Mouse (Mus musculus) intestine, embryonic 14.5 days (tissue): ENCODE measurements at regions not wholly inside any gene's neighbourhood (a gene's known extent, or its start where the extent isn't known, plus 50 kb on each side); places are given as distances from the start of the nearest gene placed in this dataset.

ENCODE experiments used
- ATAC-seq: fragments of 200-750 bp; cut with Nextera tagmentation; replicated peaks from 2 replicates; pipeline ENCODE4 v1.8.0; 2017; ENCODE audit warnings: low read depth, moderate number of reproducible peaks, moderate TSS enrichment, moderate library complexity; ENCODE audit not compliant: low FRiP score, low TSS enrichment
- DNase-seq: peaks from one replicate; pipeline ENCODE4 v3.0.0-alpha.2; 2018; ENCODE audit warnings: low spot score
- H3K27ac ChIP-seq: fragments of 300-500 bp; sonication (generic); 2 replicates; pipeline ENCODE4 v1.5.1; 2014; ENCODE audit warnings: low read depth, mild to moderate bottlenecking, control low read depth
- H3K27me3 ChIP-seq: fragments of 300-500 bp; sonication (generic); replicated peaks from 2 replicates; pipeline ENCODE4 v1.6.1; 2014; ENCODE audit warnings: low read length, control low read depth; ENCODE audit not compliant: control insufficient read depth, insufficient read depth
- H3K36me3 ChIP-seq: fragments of 300-500 bp; sonication (generic); 2 replicates; pipeline ENCODE4 v1.6.1; 2014; ENCODE audit warnings: low read length, control low read depth; ENCODE audit not compliant: control insufficient read depth, insufficient read depth
- H3K4me1 ChIP-seq: fragments of 300-500 bp; sonication (generic); replicated peaks from 2 replicates; pipeline ENCODE4 v1.6.1; 2014; ENCODE audit warnings: low read length, control low read depth, mixed read lengths; ENCODE audit not compliant: control insufficient read depth, insufficient read depth
- H3K4me2 ChIP-seq: fragments of 300-500 bp; sonication (generic); 2 replicates; pipeline ENCODE4 v1.6.1; 2014; ENCODE audit warnings: low read length
- H3K4me3 ChIP-seq: fragments of 300-500 bp; sonication (generic); 2 replicates; pipeline ENCODE4 v1.5.1; 2014; ENCODE audit warnings: low read depth, low read length, control low read depth, mixed read lengths
- H3K9ac ChIP-seq: fragments of 300-500 bp; sonication (generic); 2 replicates; pipeline ENCODE4 v1.6.1; 2014; ENCODE audit warnings: mild to moderate bottlenecking, low read length
- H3K9me3 ChIP-seq: fragments of 300-500 bp; sonication (generic); 2 replicates; pipeline ENCODE4 v1.6.1; 2016; ENCODE audit warnings: low read length, control low read depth; ENCODE audit not compliant: control insufficient read depth
- WGBS: fragments of 180-500 bp; shearing (Covaris S2); extraction: QIAGEN DNeasy Blood & Tissue Kit; methylation state at CpG from one replicate; pipeline ENCODE4 v1.1.7; 2014; 5-methylcytosine and 5-hydroxymethylcytosine counted together

DNA sequence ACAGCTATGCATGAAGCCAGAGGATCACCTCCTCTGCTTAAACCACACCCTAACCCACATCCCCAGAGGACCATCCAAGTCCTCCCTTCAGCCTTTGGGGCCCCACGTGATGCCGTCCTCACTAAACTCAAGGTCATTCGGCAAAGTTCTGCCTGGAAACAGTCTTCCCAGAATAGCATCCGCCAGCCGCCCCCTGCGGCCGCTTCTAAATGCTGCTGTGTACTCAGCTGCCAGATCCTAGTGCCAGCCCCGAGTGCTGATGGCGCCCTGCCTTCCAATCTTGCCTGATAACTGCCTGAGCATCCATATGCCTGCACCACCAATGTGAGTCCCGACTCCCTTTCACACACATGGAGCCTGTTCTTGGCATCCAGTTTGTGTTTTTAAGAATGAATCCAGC, 247.9 kb upstream of the Sulf2 start:
- Histone ChIP-seq H3K9ac (no peak overlapping the region), H3K27ac (no peak overlapping the region), H3K4me3 (no peak overlapping the region), H3K4me2 (no peak overlapping the region), H3K4me1 (peaks cover 15% of the 10 kb centered on the region), H3K27me3 (no peaks in the 10 kb centered on the region), H3K9me3 (no peaks in the 10 kb centered on the region), H3K36me3 (no peaks in the 10 kb centered on the region)
- WGBS: 64% methylated on average over 10 of the region's 10 CpGs
- DNase-seq: no peak
- no peak for ATAC-seq

DNA sequence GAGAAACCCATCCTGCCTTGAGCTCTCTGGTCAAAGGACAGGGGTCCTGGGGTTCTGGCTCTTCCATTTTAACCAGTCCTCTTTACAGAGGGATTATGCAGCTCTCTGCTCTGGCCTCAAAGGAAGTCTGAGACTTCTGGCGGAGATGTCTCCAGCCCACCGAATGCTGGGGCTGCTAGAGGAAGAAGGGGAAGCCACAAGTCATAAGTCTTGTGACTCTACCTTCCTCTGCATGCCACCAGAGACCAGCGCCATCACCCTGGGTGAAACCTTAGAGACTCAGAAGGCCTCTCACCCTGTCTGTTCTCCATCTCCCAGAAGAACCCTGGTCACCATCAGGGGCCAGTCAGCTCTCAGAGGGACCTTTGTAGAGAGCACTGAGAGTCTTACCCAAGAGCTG, 246.4 kb upstream of the Sulf2 start:
- WGBS: 84% methylated on average over 3 of the region's 3 CpGs

DNA sequence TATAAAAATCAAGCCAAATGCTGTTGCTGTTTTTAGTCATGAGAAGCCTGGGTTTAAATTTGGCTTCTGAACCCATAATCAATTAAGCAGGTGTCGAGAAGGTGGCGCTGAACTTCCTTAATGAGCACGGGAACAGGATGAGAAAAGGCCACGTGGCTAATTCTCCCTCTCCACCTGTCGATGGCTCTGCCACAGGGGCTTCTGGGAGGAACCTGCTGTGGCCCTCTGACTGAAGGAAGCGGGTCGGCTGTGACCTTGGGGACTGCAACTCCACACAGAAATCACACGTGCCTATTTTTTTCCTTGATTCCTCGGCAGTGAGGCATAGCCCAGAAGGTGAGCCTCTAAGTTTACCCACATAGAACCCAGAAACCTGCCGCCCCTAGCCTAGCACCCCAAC, 244.8 kb upstream of the Sulf2 start:
- H3K4me3 ChIP-seq: no peak overlapping the region
- H3K27ac ChIP-seq: no peak overlapping the region
- ATAC-seq (no peak), DNase-seq (no peak)
- 64% methylated on average over 10 of the region's 10 CpGs for WGBS
- H3K36me3 ChIP-seq: no peaks in the 10 kb centered on the region
- no peak overlapping the region for H3K9ac ChIP-seq
- H3K27me3 ChIP-seq: no peaks in the 10 kb centered on the region
- H3K4me2 ChIP-seq: no peak overlapping the region
- no peaks in the 10 kb centered on the region for H3K9me3 ChIP-seq
- peaks cover 15% of the 10 kb centered on the region for H3K4me1 ChIP-seq

More for the DNA sequence above, 246.4 kb upstream of the Sulf2 start:
- Histone ChIP-seq H3K9me3 (no peaks in the 10 kb centered on the region), H3K9ac (no peak overlapping the region), H3K4me1 (peaks cover 15% of the 10 kb centered on the region), H3K27me3 (no peaks in the 10 kb centered on the region), H3K4me2 (no peak overlapping the region), H3K4me3 (no peak overlapping the region), H3K27ac (no peak overlapping the region), H3K36me3 (no peaks in the 10 kb centered on the region)
- no peak for ATAC-seq
- DNase-seq: no peak

DNA sequence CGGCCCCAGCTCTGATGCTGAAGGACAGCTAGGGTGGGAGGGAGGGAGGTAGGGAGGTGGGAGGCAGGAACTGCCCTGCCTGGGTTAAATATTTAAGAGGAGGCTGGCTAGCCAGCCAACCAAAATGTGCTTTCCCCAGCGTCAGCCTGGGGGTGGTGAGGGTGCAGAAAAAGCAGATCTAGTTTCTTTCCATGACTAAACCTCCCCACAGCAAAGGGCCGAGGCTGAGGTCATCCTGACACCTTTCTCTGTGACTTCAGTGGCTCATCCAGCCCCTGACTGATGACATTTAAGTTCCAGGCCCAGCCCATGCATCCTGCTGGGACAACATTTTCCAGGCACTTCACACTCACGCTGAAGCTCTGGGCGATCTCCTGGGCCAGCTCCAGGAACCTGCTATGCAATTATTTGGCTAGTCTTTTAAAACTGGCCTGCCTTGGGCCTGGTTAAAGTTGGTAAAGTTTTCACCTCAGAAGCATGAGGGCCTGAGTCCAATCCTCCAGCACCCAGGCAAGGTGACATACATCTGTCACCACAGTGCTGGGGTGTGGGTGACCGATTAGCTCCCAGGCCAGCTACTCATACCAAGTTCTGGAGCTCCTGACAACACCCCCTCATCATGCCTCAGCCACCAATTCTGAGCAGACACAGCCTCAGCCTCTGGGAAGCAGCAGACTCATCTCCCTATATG, 243.8 kb upstream of the Sulf2 start:
- Histone ChIP-seq H3K4me2 (no peak overlapping the region), H3K27me3 (no peaks in the 10 kb centered on the region), H3K9me3 (no peaks in the 10 kb centered on the region), H3K27ac (peak overlapping the region; percentile 74), H3K36me3 (no peaks in the 10 kb centered on the region), H3K4me1 (peaks cover 19% of the 10 kb centered on the region), H3K9ac (no peak overlapping the region), H3K4me3 (no peak overlapping the region)
- DNase-seq (no peak), ATAC-seq (0 out of 2 replicates have a peak, but pooled peaks have one; percentile 36)
- WGBS: 16% methylated on average over 6 of the region's 6 CpGs

GRCm38 (mm10) chr2:166398774-166399139, 243.3 kb upstream of the Sulf2 start:
- no peaks in the 10 kb centered on the region for H3K9me3 ChIP-seq
- no peak overlapping the region for H3K4me3 ChIP-seq
- H3K4me2 ChIP-seq: no peak overlapping the region
- H3K36me3 ChIP-seq: no peaks in the 10 kb centered on the region
- no peak for DNase-seq
- ATAC-seq: no peak; the same call in 1 of the 2 replicates
- no peak overlapping the region for H3K9ac ChIP-seq
- WGBS: 37% methylated on average over 5 of the region's 5 CpGs
- H3K27ac ChIP-seq: peak overlapping the region; percentile 74
- peaks cover 19% of the 10 kb centered on the region for H3K4me1 ChIP-seq
- H3K27me3 ChIP-seq: no peaks in the 10 kb centered on the region

DNA sequence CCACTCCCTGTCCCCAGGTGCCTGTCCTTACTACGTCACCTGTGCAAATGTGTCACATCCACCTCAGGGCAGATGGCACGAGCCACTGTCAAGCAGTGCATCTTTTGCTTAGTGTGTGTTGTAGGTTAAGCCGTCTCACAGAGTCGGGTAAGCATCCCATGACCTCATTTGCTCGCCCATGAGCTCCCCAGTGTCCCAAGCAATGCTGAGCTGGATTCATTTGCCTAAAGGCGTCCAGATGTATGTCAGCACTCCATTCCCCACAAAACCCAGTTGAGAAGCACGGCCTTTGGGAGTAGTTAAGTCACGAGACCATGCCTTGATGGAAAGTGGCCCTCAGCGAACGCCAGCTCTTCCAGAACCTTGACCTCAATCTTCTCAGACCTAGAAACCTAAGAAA, 242.7 kb upstream of the Sulf2 start:
- no peaks in the 10 kb centered on the region for H3K36me3 ChIP-seq
- ATAC-seq: no peak
- 88% methylated on average over 10 of the region's 10 CpGs for WGBS
- H3K27ac ChIP-seq: no peak overlapping the region; the same call in 1 of the 2 replicates
- DNase-seq: no peak
- no peaks in the 10 kb centered on the region for H3K27me3 ChIP-seq
- peaks cover 19% of the 10 kb centered on the region for H3K4me1 ChIP-seq
- no peak overlapping the region for H3K9ac ChIP-seq
- no peak overlapping the region for H3K4me3 ChIP-seq
- no peak overlapping the region for H3K4me2 ChIP-seq
- H3K9me3 ChIP-seq: no peaks in the 10 kb centered on the region

GRCm38 (mm10) chr2:166394666-166395065, 239.2 kb upstream of the Sulf2 start:
- WGBS: 45% methylated on average over 13 of the region's 13 CpGs
- H3K9me3 ChIP-seq: no peaks in the 10 kb centered on the region
- DNase-seq (no peak), ATAC-seq (no peak)
- no peak overlapping the region for H3K4me2 ChIP-seq
- H3K36me3 ChIP-seq: no peaks in the 10 kb centered on the region
- no peak overlapping the region for H3K4me3 ChIP-seq
- H3K4me1 ChIP-seq: peaks cover 21% of the 10 kb centered on the region
- H3K27me3 ChIP-seq: no peaks in the 10 kb centered on the region
- no peak overlapping the region for H3K9ac ChIP-seq
- no peak overlapping the region for H3K27ac ChIP-seq

GRCm38 (mm10) chr2:166391176-166391575, 235.7 kb upstream of the Sulf2 start:
- DNase-seq (no peak), ATAC-seq (no peak)
- WGBS: 34% methylated on average over 5 of the region's 5 CpGs

DNA sequence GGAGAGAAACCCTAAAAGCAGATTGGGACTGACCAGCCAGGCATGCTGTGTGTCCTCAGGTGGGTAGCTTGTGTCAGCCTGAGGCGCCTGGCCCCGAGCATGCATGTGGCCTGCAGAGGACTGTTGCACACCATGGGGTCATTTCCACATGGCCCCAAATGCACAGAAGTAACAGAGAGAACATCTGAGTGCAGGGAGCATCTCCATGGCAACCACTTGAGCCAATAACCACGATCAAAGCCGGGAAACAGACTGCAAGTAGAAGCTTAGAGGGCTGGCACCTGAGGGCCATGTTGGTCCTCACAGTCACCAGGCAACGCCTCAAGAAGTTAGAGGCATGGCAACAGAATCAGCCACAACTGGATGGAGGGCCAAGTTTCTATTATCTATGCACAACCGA, 232.6 kb upstream of the Sulf2 start:
- ATAC-seq: no peak
- no peaks in the 10 kb centered on the region for H3K27me3 ChIP-seq
- peaks cover 7% of the 10 kb centered on the region; the same call in 1 of the 2 replicates for H3K4me1 ChIP-seq
- no peak overlapping the region for H3K4me2 ChIP-seq
- no peaks in the 10 kb centered on the region for H3K36me3 ChIP-seq
- no peaks in the 10 kb centered on the region for H3K9me3 ChIP-seq
- no peak overlapping the region for H3K9ac ChIP-seq
- WGBS: 53% methylated on average over 6 of the region's 6 CpGs
- DNase-seq: no peak
- H3K4me3 ChIP-seq: no peak overlapping the region
- H3K27ac ChIP-seq: no peak overlapping the region

More at GRCm38 (mm10) chr2:166391176-166391575, 235.7 kb upstream of the Sulf2 start:
- no peaks in the 10 kb centered on the region for H3K9me3 ChIP-seq
- H3K4me1 ChIP-seq: peaks cover 7% of the 10 kb centered on the region; the same call in 1 of the 2 replicates
- H3K9ac ChIP-seq: no peak overlapping the region
- no peak overlapping the region for H3K4me2 ChIP-seq
- H3K4me3 ChIP-seq: no peak overlapping the region
- no peak overlapping the region for H3K27ac ChIP-seq
- H3K27me3 ChIP-seq: no peaks in the 10 kb centered on the region
- no peaks in the 10 kb centered on the region for H3K36me3 ChIP-seq
